Mouse (Mus musculus): Measurements from ENCODE around the gene Galntl5. TPM values are rescaled to one million over a fixed set of nuclear protein-coding genes. Genes with fewer than 3 reads are reported as not detected.
A peak's percentile ranks its signal among the peaks of the same experiment; 100 is the strongest.
"Not testable (repeated sequence)": the region's sequence is repeated elsewhere in the genome, so short reads cannot be mapped to it uniquely, and the experiment has no call there.

Galntl5 gene
- polyA plus RNA-seq, 1 experiment = not detected

DNA sequence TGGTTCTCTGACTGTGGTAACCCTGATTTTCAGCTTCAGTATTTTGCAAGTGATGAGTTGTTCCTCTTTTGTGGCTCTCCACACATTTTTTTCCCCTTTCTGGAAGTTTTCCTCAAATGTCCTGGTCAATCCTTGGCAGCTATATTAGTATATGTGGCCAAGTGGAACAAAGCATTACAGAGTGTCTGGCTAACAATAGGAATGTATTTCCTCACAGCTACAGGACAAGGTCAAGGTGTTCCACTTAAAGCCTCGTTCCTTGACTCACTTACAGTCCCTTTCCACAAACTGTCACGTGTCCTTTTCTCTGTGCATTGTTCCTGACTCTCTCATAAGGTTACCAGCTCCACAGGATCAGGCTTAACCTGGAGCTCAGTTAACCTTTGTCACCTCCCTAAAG is 3.3 kb downstream of the Galntl5 start:
- no peak overlapping the region for H3K4me3 ChIP-seq (replicated peaks; ENCODE audit: extremely low read depth, low read depth, low read length)
- DNase-seq = no peak
- WGBS = 18% methylated on average over 2 of the region's 2 CpGs
- no peaks in the 10 kb centered on the region for H3K4me1 ChIP-seq (ENCODE audit: control insufficient read depth, insufficient read depth, low read length)
- TF ChIP-seq CTCF (IDR thresholded peaks at IDR 0.05; ENCODE audit: insufficient read depth, low read length) = no peak
- TF ChIP-seq POLR2A (IDR thresholded peaks at IDR 0.05; ENCODE audit: borderline replicate concordance, extremely low read depth, low read depth, low read length) = no peak

DNA sequence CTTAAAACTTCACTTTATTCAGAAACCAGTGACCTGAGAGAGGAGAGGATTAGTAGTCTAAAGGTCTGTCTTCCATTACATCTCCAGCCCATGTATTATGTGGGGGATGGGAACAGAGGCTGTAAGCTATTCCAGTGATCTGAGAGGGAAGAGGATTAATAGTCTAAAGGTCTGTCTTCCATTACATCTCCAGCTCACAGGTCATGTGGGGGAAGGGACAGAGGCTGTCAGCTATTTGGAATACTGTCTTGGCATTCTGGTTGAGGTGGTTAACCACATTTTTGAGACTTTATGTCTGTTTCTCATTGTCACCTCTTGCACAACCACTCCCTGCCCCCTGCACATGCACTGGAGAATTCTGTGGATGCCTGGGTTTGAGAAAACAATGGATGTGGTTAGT is 6.5 kb downstream of the Galntl5 start:
- TF ChIP-seq POLR2A (IDR thresholded peaks at IDR 0.05; ENCODE audit: borderline replicate concordance, extremely low read depth, low read depth, low read length) (no peak), CTCF (IDR thresholded peaks at IDR 0.05; ENCODE audit: insufficient read depth, low read length) (no peak)
- no peak for DNase-seq
- H3K4me1 ChIP-seq (ENCODE audit: control insufficient read depth, insufficient read depth, low read length) = no peaks in the 10 kb centered on the region

DNA sequence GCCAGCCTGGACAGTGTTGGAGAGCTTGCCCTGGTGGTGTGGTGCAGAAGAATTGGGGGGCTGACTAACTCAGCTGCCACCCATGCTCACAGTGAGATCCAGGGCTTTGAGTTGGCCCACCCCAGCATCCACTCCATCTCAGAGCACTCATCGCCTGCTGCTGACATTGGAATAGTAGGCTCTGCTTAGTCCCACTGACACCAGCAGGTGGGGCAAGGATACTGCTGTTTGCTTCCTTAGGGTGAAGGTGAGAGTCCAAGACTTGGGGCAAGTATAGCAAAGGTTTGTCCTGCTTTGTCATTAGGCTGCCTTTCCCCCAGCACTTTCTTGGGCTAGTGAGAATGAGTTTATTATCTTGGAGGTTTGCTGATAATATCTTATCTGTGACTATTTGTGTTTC is 7.5 kb downstream of the Galntl5 start:
- no peak for TF ChIP-seq POLR2A (IDR thresholded peaks at IDR 0.05; ENCODE audit: borderline replicate concordance, extremely low read depth, low read depth, low read length)
- peak; percentile 43; the same call in 1 of the 2 replicates for TF ChIP-seq CTCF (IDR thresholded peaks at IDR 0.05; ENCODE audit: insufficient read depth, low read length)
- no peak overlapping the region for H3K4me3 ChIP-seq (replicated peaks; ENCODE audit: extremely low read depth, low read depth, low read length)
- no peaks in the 10 kb centered on the region for H3K4me1 ChIP-seq (ENCODE audit: control insufficient read depth, insufficient read depth, low read length)
- DNase-seq = no peak
- WGBS = 60% methylated on average over 1 of the region's 1 CpGs

More for the DNA sequence above, 6.5 kb downstream of the Galntl5 start:
- H3K4me3 ChIP-seq (replicated peaks; ENCODE audit: extremely low read depth, low read depth, low read length) = no peak overlapping the region

DNA sequence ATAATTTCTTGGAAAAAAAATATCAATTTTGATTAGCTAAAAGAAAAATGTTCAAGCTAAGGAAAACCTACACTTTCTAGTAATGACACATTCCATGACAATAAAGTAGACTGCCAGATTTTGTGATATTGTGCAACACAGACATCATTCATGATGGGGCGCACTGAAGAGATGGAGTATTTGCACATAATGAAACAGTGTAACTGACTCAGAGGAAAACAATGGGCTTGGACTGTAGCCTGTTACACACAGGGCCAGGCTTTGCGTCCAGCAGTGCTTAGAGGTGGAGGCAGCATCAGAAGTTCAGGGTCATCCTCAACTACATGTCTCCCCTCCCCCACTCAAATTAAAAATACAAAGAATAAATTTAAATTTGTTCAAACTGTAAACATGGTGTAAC is 9.3 kb downstream of the Galntl5 start:
- Histone ChIP-seq H3K4me1 (ENCODE audit: control insufficient read depth, insufficient read depth, low read length) (no peaks in the 10 kb centered on the region), H3K4me3 (replicated peaks; ENCODE audit: extremely low read depth, low read depth, low read length) (no peak overlapping the region)
- TF ChIP-seq POLR2A (IDR thresholded peaks at IDR 0.05; ENCODE audit: borderline replicate concordance, extremely low read depth, low read depth, low read length) = no peak
- no peak for TF ChIP-seq CTCF (IDR thresholded peaks at IDR 0.05; ENCODE audit: insufficient read depth, low read length)
- no peak for DNase-seq
- 56% methylated on average over 2 of the region's 2 CpGs for WGBS

DNA sequence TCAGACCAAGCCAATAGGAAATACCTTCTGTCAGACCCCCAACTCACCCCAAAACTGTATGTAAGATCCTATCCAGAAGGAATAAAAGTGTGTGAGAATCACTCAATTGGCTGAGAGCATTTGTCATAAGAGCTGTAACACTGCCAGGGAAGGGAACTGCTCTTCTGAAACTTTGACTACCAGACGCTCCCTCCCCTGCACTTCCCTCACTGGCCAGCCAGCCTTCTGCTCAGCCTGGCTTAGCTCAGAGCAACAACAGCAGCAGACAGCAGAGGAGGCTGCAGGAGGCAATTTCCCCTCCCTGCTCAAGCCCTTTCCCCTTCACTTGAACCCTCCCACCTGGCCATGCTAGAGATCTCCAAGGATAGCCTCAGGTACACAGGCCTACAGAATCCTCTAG is 30.6 kb downstream of the Galntl5 start:
- WGBS = 74% methylated on average over 1 of the region's 1 CpGs
- no peak for DNase-seq
- no peak overlapping the region for H3K4me3 ChIP-seq (replicated peaks; ENCODE audit: extremely low read depth, low read depth, low read length)
- no peaks in the 10 kb centered on the region for H3K4me1 ChIP-seq (ENCODE audit: control insufficient read depth, insufficient read depth, low read length)
- TF ChIP-seq CTCF (IDR thresholded peaks at IDR 0.05; ENCODE audit: insufficient read depth, low read length) = no peak
- no peak for TF ChIP-seq POLR2A (IDR thresholded peaks at IDR 0.05; ENCODE audit: borderline replicate concordance, extremely low read depth, low read depth, low read length)

DNA sequence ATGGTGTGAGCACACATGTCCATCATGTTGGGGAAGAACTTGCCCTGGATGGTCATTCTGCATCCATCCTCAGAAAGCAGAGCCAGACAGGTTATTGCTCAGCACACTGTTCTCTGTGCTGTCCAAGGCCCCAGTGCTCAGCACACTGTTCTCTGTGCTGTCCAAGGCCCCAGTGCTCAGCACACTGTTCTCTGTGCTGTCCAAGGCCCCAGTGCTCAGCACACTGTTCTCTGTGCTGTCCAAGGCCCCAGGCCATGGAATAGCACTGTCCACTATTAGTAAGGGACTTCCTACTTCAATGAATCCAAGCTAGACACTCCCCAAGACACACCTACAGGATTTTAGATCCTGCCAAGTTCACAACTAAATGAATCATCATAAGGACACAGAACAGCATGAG is 32.0 kb downstream of the Galntl5 start:
- H3K4me1 ChIP-seq (ENCODE audit: control insufficient read depth, insufficient read depth, low read length); DNase-seq; H3K4me3 ChIP-seq (replicated peaks; ENCODE audit: extremely low read depth, low read depth, low read length): not testable (repeated sequence)

DNA sequence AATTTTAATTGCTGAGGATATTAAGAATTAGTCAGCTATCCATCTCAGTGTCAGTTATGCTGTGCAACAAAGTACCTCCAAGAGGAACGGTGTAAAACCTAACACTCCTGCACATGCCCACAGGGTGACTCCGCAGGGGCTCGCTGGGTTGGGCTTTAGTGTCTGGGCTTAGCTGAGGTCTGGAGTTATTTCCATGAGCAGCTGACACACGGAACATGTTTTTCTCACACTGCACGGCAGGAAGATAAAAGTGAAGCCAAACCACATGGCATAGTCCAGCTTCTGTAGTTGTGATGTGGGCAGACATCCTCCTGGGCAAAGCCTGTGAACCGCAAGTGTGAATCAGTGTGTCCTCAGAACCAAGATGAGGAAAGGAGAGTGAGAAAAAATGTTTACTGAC is 33.7 kb downstream of the Galntl5 start:
- DNase-seq = no peak
- WGBS = 71% methylated on average over 6 of the region's 6 CpGs
- TF ChIP-seq POLR2A (IDR thresholded peaks at IDR 0.05; ENCODE audit: borderline replicate concordance, extremely low read depth, low read depth, low read length) (no peak), CTCF (IDR thresholded peaks at IDR 0.05; ENCODE audit: insufficient read depth, low read length) (no peak)
- Histone ChIP-seq H3K4me1 (ENCODE audit: control insufficient read depth, insufficient read depth, low read length) (no peaks in the 10 kb centered on the region), H3K4me3 (replicated peaks; ENCODE audit: extremely low read depth, low read depth, low read length) (no peak overlapping the region)

DNA sequence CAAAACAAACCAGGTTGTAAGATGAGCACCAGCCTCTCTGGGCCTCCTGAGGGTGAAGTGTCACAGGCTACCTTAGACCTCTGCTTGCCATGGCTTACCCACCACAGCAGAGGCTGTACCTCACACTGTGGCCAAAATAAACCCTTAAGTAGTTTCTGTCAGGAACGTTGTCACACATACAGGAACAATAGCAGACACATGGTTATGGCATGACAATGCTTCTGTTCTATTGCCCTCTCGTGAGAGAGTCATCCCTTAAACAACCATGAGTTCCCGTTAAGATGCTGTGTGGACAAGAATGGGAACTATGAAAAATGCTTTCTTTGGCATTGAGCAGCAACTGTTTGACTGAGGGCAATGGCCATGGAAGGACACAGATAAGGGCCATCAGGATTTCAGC is 40.3 kb downstream of the Galntl5 start, which contains the start of gene Galnt11:
Galnt11 (plus strand) TSS at position 301 of the 400 bp plus-strand sequence.
- TF ChIP-seq CTCF (IDR thresholded peaks at IDR 0.05; ENCODE audit: insufficient read depth, low read length) (no peak), POLR2A (IDR thresholded peaks at IDR 0.05; ENCODE audit: borderline replicate concordance, extremely low read depth, low read depth, low read length) (no peak)
- H3K4me3 ChIP-seq (replicated peaks; ENCODE audit: extremely low read depth, low read depth, low read length) = peak within 1 kb of the TSS; percentile 38
- WGBS = 79% methylated on average over 3 of the region's 3 CpGs
- no peaks in the 10 kb centered on the region for H3K4me1 ChIP-seq (ENCODE audit: control insufficient read depth, insufficient read depth, low read length)
- no peak for DNase-seq

DNA sequence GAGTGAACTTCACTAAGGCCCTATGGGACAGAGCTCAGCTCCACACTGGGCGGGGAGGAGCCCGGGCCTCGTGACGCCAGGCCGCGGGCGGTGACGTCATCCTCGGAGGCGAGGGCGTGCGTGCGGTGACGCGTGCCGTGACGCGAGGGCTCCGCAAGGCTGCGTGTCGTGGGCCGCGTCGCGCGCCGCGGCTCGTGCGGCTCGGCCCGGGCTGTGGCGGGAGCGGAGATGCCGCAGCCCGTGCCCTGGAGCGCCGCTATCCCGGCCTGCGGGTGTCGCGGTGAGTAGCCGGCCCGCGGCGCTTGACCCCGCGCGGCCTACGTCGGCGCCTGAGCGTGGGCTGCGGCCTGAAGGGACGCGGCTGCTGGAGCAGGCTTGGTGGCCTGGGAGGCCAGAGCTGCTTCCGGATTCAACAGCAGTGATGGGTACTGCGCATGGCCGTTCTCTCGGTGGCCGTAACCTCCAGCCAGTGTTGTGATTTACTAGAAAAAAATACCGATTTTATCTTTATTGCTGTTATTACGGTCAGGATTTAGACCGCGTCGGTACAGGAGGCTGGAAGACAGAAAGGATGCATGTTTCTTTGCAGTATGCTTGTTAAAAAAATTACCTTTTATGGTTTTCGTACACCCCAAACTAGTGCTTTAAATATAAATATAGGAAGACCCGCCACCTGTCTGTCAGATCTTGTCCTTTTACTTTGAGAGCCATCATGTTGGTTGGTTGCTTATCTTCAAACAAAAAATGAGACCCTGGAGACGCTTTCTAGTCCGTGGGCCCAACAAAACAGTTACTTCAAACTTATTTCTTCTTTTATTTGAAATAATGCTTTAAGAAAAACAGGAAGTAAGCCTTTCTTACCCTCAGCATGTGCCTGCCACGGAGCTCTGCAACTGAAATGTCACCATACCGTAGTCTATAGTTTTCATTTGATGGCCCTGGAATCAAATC is 41.8 kb downstream of the Galntl5 start, which contains the start of gene E130116L18Rik:
E130116L18Rik (minus strand) TSS at position 402 of the 951 bp plus-strand sequence.
- Histone ChIP-seq H3K4me1 (ENCODE audit: control insufficient read depth, insufficient read depth, low read length) (no peaks in the 10 kb centered on the region), H3K4me3 (replicated peaks; ENCODE audit: extremely low read depth, low read depth, low read length) (peak within 1 kb of the TSS; percentile 38)
- DNase-seq = peak; percentile 83
- TF ChIP-seq POLR2A (IDR thresholded peaks at IDR 0.05; ENCODE audit: borderline replicate concordance, extremely low read depth, low read depth, low read length) (no peak; the same call in 1 of the 2 replicates), CTCF (IDR thresholded peaks at IDR 0.05; ENCODE audit: insufficient read depth, low read length) (no peak)
- WGBS = 2% methylated on average over 72 of the region's 72 CpGs

DNA sequence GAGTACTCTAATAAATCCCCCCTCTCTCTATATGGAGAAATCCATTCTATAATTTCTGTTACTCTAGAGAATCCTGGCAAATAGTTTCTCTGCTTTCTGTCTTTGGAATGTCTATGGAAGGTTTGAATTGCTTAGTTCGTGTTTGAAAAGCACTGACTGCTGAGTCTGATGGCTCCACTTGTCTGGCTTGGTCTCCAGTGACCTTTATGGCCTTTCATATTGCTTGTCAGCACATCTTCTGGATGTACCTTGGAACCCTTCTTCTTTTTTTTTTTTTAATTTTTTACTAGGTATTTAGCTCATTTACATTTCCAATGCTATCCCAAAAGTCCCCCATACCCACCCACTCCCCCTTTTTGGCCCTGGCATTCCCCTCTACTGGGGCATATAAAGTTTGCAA is 43.1 kb downstream of the Galntl5 start:
- H3K4me3 ChIP-seq (replicated peaks; ENCODE audit: extremely low read depth, low read depth, low read length); DNase-seq; H3K4me1 ChIP-seq (ENCODE audit: control insufficient read depth, insufficient read depth, low read length): not testable (repeated sequence)
- WGBS = 85% methylated on average over 1 of the region's 1 CpGs

All from lung, adult 2 months (tissue).